Mouse (Mus musculus) left cerebral cortex, adult 18-20 months (tissue): ENCODE results near the gene Fam83c. TPM values are rescaled to one million over a fixed set of nuclear protein-coding genes. Genes with fewer than 3 reads are reported as not detected.

Experiments
- DNase-seq, 2 experiments: peaks; one replicate each; pipeline ENCODE4 v3.0.0; 2021 to 2022; ENCODE audit warnings: low spot score in 2 of 2, mixed read lengths in 1 of 2
- total RNA-seq, 2 experiments: library from RNA; stranded (reverse); gene quantifications; 2 replicates each; pipeline ENCODE4 v1.2.3; 2021

The Fam83c gene
- total RNA-seq, 2 experiments from 2014 or later, result not detected

- DNase-seq, result peak; percentile 74 to 83
Measured at GRCm38 (mm10) chr2:155826630-155827424, 7.8 kb downstream of the Fam83c start, which contains the start of gene Eif6. Gene Eif6, minus strand, starts transcription at chr2:155826925.

DNA sequence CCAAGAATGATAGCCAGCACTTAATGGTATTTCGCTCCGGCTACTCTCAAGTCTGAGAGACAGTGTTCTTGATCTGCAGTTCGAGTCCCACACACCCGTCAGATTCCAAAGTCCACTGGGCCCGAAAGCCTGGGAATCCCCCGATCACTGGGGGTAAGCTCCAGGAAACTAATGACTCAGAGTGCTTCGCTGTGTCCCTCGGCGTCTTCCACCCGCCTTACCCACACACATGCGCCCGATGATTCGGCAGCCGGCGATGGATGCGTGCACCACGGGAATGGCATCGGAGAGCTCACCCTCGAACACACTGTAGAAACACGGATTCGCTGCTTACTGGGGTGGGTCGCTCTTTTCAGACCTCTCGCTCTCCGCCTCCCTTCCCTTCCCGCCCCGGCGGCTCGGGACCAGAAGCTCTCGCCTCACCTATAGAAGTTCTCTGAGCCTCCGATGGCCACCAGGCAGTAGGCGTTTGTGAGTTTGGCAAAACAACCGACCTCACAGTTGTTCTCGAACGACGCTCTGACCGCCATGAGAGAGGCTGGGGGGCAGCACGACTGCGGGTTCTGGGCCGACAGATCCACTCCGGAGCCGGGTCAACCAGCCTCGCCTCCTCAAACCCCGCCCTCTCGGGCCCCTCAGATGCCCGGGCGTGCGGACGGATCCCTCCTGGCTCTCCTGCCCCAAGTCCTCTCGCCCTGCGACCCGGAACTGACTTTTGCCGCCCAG lies 8.6 kb downstream of the Fam83c start:
- DNase-seq, result no peak

DNA sequence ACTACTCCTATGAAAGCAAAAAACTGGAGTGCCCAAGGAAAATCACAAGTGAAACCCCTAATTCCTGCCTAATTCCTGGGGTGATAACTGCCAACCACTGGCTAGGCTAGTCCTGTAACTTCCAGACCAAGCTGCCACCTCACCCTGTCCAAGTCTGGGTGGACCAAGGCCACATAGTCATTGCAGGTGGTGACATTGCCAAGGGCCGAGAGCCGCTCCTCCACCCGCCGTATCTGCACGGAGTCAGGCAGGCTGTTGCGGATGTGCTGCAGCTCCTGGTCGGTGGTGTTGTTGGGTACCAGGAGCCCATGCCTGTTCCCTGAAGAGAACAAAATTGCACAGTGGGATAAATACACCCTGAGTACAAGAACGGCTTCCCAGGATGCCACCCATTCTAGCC lies 10.9 kb downstream of the Fam83c start:
- no peak for DNase-seq

DNA sequence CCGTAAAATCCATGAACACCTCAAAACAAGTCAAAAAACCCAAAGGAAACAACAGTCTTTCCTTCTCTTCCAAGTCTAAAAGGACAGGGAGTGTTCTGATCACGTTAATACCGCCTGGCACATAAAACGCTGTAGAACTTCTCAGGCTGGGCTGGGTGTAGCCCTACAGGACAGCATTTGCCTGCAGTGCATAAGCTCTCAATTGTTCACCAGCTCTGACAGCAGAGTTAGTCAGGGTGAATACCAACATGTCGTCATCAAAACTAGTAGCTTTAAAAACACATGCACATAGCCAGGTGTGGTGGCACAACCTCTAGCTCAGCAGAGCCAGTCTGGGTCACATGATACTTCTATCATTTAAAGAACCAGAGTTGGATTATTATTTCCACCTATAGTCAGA lies 13.9 kb downstream of the Fam83c start:
- DNase-seq, result no peak

- DNase-seq, result no peak
Measured at GRCm38 (mm10) chr2:155819449-155820251, 15.0 kb downstream of the Fam83c start.

- no peak for DNase-seq
Measured at GRCm38 (mm10) chr2:155819392-155819448, 15.4 kb downstream of the Fam83c start, which contains the start of gene BC029722. Gene BC029722, minus strand, starts transcription at chr2:155819426.

DNA sequence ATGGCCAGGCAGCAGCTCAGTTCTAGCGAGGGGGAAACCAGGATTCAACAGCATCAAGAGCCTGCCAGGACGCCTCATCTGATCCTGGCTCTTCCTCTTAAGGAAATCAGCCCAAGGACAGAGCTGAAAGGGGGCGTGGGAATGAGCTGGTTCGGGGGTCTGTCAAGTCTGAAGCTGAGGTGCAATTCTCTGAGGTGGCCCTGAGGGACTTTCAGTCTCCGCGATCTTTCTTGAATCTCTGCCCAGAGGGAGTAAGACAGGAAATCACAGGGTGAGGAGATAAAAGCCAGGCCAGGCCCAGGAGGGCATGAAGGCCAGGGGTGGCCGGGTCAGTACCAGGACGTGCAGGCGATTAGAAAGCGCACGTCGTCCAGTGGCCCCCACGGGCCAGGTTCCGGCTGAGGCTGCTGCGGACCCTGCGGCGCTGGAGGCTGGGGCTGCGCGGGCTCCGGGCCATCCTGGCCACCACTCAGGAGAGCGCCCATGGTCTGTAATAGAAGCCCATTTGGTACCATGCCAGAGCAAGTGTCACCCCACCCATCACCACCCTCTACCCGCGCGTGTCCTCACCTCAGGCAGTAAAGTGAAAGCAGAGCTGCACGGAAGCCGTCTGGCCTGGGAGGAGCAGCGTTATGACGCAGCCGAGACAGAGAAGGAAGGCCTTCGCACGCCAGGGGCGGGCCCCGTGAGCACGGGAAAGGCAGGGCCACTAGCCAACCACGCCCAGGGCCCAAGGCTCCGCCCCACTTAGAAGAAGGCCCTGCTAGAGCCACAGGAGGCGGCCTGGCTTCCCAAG lies 15.9 kb downstream of the Fam83c start:
- DNase-seq, result peak; percentile 91 to 95

DNA sequence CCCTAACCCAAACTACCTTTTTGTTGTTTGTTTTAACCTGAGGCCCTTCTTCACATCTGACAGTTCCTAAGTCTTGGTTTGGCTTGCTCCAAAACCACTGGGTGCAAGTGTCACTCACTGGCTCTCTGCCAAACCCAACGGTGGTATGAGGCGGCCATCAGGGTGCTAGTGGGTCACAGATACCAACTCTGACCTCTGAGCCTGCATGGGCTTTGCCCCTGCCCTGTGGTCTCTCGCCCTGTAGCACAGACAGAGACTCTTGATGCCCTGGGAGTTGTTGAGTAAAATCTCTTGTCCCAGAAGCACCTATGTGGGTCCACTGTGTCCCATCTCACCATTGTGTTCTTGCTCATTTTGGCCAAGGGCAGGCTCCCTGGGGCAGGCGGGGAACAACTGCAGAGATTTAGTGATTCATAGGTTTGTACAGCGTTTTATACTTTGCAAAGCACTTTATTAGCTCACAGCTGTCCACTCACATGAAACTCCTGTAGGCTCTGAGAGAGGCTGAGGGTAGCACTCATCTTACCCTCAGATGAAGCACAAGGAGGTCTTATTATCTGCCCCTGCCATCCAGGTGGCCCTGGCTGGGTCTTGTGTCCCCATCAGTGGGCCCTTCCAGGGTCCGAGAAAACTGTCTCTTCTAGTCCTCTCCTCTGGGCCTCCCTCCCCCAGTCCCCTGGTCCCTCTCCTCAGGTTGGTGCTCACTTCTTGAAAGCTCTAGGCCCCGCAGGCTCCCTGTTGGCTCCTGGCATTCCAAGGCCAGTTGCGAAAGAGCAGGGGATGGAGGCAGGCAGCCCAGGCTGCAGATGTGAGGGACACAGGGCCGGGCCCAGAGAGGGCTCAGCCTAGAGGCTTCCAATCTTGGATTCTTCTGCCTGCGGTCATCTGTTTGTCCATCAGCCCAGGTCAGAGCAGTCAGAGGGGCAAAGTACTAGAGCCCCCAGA lies 17.1 kb downstream of the Fam83c start:
- DNase-seq, result no peak

- DNase-seq, result no peak
Measured at GRCm38 (mm10) chr2:155816179-155816578, 18.5 kb downstream of the Fam83c start.

- no peak for DNase-seq
Measured at GRCm38 (mm10) chr2:155814829-155815228, 19.8 kb downstream of the Fam83c start.

DNA sequence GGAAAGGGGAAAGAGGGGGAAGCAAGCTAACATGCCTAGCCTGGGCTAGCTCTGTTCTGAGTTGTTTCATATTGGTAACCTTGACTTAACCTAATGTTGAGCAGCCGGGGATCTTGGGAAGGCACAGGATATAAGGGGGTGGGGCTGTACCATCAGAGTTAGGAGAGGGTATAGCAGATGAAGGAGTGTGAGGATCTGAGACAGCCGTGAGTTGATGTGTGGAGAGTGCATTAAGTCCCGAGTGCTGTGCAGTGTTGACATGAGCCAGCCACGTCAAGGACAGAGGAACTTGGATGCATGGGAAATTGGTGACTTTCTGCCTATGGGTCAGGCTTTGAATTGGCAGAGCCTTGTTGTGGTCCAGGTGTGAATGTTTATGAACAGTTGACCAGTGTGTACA lies 22.0 kb downstream of the Fam83c start:
- DNase-seq, result no peak

DNA sequence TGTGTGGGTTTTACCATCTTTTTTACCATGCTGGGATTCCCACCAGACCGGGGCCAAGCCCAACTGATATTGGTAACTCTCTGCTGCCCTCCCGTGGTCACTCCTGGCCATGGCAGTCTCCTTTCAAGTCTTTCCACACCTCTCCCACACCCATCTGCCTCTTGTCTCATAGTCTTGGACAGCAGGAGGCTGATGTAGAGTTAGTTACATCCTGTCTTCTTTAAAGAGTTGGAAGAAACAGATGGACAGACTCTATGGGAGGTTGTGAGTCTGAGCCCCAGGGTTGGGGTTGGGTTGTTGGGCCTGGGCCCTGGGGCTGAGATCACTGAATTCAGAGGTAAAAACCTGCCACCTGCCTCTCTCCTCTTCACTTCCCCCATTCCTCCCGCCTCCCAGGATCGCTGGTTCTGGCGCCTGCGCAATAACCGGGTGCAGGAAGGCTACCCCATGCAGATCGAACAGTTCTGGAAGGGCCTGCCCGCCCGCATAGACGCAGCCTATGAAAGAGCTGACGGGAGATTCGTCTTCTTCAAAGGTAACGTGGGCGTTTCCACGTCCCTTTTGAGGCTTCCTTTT lies 22.7 kb downstream of the Fam83c start:
- DNase-seq, result peak; percentile 90 to 95

GRCm38 (mm10) chr2:155809620-155810019 lies 25.0 kb downstream of the Fam83c start:
- no peak for DNase-seq

DNA sequence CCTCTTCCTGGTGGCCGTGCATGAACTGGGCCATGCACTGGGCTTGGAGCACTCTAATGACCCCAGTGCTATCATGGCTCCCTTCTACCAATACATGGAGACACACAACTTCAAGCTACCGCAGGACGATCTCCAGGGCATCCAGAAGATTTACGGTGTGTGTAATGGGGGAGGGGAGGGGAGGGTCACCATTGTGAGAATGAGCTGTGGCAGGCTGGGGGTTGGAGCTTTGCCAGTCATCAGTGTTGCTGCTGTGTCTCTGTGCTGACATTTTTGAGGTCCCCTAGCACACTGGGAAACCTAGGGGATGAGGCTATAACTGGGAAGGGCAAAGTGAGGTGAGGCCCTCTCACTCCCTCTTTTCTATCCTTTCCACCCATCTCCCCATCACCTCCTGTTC lies 27.2 kb downstream of the Fam83c start:
- no peak for DNase-seq

- no peak for DNase-seq
Measured at GRCm38 (mm10) chr2:155806548-155806947, 28.1 kb downstream of the Fam83c start.

- DNase-seq, result no peak
Measured at GRCm38 (mm10) chr2:155805925-155806255, 28.8 kb downstream of the Fam83c start.

GRCm38 (mm10) chr2:155805231-155805924 lies 29.3 kb downstream of the Fam83c start:
- DNase-seq, result no peak

DNA sequence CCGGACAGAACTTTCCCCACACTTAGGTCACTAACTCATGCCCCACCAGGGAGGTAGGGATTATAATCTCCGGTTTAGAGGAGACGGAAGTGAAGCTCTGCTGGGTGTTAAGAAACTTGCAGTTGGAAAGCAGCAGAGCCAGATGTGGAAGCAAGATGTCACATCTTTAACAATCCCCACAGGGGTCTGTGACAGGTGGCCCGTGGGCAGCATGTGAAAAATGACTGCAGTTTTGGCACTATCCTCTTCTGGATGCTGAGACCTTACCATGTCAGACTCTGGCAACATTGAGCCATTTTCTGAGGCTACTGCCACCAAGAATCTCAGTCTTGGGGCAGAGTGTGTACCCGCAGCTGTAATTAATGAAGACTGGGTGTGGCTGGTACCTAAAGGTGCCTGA lies 30.6 kb downstream of the Fam83c start:
- no peak for DNase-seq

- no peak for DNase-seq
Measured at GRCm38 (mm10) chr2:155802761-155803160, 31.9 kb downstream of the Fam83c start.
